Mouse (Mus musculus) lung, embryonic 16.5 days (tissue): ENCODE data around the gene Taf5. TPM values are rescaled to one million over a fixed set of nuclear protein-coding genes. Genes with fewer than 3 reads are reported as not detected.

Experiments used
- polyA plus RNA-seq: library from polyadenylated mRNA; unstranded; fragments of >200 nt; fragmentation: Nextera tagmentation; extraction: Ambion mirVana; gene quantifications from 2 replicates; pipeline ENCODE4 v1.2.1, GENCODE M21; 2015

Taf5 gene
- polyA plus RNA-seq, 1 experiment from 2014 or later, result 4.5 TPM

Other genes with a start within 250 kb of the Taf5 start
- 0.51 and 1.2 TPM in 2 replicates for gene Ina, start 53.0 kb upstream of the Taf5 start, polyA plus RNA-seq
- gene Nt5c2, start 52.6 kb upstream of the Taf5 start, polyA plus RNA-seq, result 87.7 and 92.2 TPM in 2 replicates
- 13.0 and 14.4 TPM in 2 replicates for gene Pcgf6, start 16.8 kb upstream of the Taf5 start, polyA plus RNA-seq
- 1,037 and 1,149 TPM in 2 replicates for gene Usmg5, start 22.9 kb downstream of the Taf5 start, polyA plus RNA-seq
- gene Pdcd11, start 23.0 kb downstream of the Taf5 start, polyA plus RNA-seq, result 8.0 and 8.1 TPM in 2 replicates
- 7.8 and 8.3 TPM in 2 replicates for gene Calhm2, start 70.5 kb downstream of the Taf5 start, polyA plus RNA-seq
- gene Calhm1, start 76.5 kb downstream of the Taf5 start, polyA plus RNA-seq, result not detected in 2 replicates
- not detected in 2 replicates for gene Calhm3, start 90.0 kb downstream of the Taf5 start, polyA plus RNA-seq
- gene Neurl1a, start 111.1 kb downstream of the Taf5 start, polyA plus RNA-seq, result 4.0 and 4.3 TPM in 2 replicates